Mouse (Mus musculus) kidney, adult 2 months (tissue): ENCODE data around the gene Hba-x.
A peak's percentile ranks its signal among the peaks of the same experiment; 100 is the strongest.

Experiments
- CTCF ChIP-seq: fragments of 200-500 bp; conservative IDR thresholded peaks from 2 replicates; pipeline ENCODE4 v1.5.1; 2011; ENCODE audit warnings: low read depth, mild to moderate bottlenecking, control low read depth, low read length, moderate library complexity, mixed read lengths; ENCODE audit not compliant: insufficient read depth, insufficient read length
- POLR2A ChIP-seq: fragments of 200-500 bp; IDR thresholded peaks from one replicate; pipeline ENCODE4 v1.6.1; 2011; ENCODE audit warnings: low read depth, low read length, control low read depth

- TF ChIP-seq CTCF: peak; percentile 58
- no peak for TF ChIP-seq POLR2A
Measured at GRCm38 (mm10) chr11:32236712-32237410, 39.3 kb upstream of the Hba-x start.
